Mouse (Mus musculus) spleen, adult 2 months (tissue): Measurements from ENCODE around the gene Kcng4. TPM values are rescaled to one million over a fixed set of nuclear protein-coding genes. Genes with fewer than 3 reads are reported as not detected.

Experiments
- DNase-seq, 2 experiments: peaks; one replicate each; pipeline versions ENCODE4 v3.0.0 to v3.0.0-alpha.2; 2012 to 2021; ENCODE audit warnings: low spot score in 2 of 2, low read depth in 1 of 2
- H3K27ac ChIP-seq: fragments of 200-500 bp; 2 replicates; pipeline ENCODE4 v1.5.1; 2012; ENCODE audit warnings: low read length, inconsistent platforms; ENCODE audit not compliant: insufficient read depth
- H3K27me3 ChIP-seq: fragments of 200-500 bp; 2 replicates; pipeline ENCODE4 v1.6.1; 2012; ENCODE audit warnings: mild to moderate bottlenecking, moderate library complexity, low read length, inconsistent platforms; ENCODE audit not compliant: control insufficient read depth, insufficient read depth
- H3K36me3 ChIP-seq: fragments of 200-500 bp; 2 replicates; pipeline ENCODE4 v1.6.1; 2012; ENCODE audit warnings: mild to moderate bottlenecking, low read length, inconsistent platforms; ENCODE audit not compliant: control insufficient read depth, insufficient read depth
- H3K4me1 ChIP-seq: fragments of 200-500 bp; 2 replicates; pipeline ENCODE4 v1.6.1; 2011; ENCODE audit warnings: inconsistent platforms; ENCODE audit not compliant: control insufficient read depth, insufficient read depth, insufficient read length
- H3K4me3 ChIP-seq: fragments of 200-500 bp; 2 replicates; pipeline ENCODE4 v1.5.1; 2011; ENCODE audit warnings: mild to moderate bottlenecking, inconsistent platforms; ENCODE audit not compliant: insufficient read depth, insufficient read length; ENCODE audit errors: extremely low read depth
- CTCF ChIP-seq: fragments of 200-500 bp; IDR thresholded peaks from 2 replicates; pipeline ENCODE4 v1.5.1; 2011; ENCODE audit warnings: mild to moderate bottlenecking, inconsistent platforms; ENCODE audit not compliant: insufficient read depth, insufficient read length, insufficient replicate concordance; ENCODE audit errors: extremely low read depth
- POLR2A ChIP-seq: fragments of 200-500 bp; IDR thresholded peaks from 2 replicates; pipeline ENCODE4 v1.6.1; 2011; ENCODE audit warnings: low read depth, low read length, inconsistent platforms
- WGBS: fragments of 180-500 bp; shearing (Covaris S2); methylation state at CpG from one replicate; pipeline ENCODE4 v1.1.7; 2018; 5-methylcytosine and 5-hydroxymethylcytosine counted together
- polyA plus RNA-seq: library from polyadenylated mRNA; depleted of rRNA; stranded (reverse); fragments of >200 nt; gene quantifications from 2 replicates; pipeline ENCODE4 v1.2.3, GENCODE M21; 2012

Gene Kcng4
- polyA plus RNA-seq, 1 experiment, result 0.16 TPM

GRCm38 (mm10) chr8:119644429-119644960 is 9.0 kb upstream of the Kcng4 start:
- Histone ChIP-seq H3K36me3 (no peaks in the 10 kb centered on the region), H3K27ac (no peak overlapping the region), H3K4me1 (no peaks in the 10 kb centered on the region), H3K27me3 (no peaks in the 10 kb centered on the region), H3K4me3 (no peak overlapping the region)
- no peak for DNase-seq
- WGBS, result 93% methylated on average over 17 of the region's 17 CpGs
- no peak for TF ChIP-seq POLR2A
- TF ChIP-seq CTCF, result no peak

GRCm38 (mm10) chr8:119642960-119643359 is 7.5 kb upstream of the Kcng4 start:
- 82% methylated on average over 1 of the region's 1 CpGs for WGBS
- TF ChIP-seq CTCF (no peak), POLR2A (no peak)
- DNase-seq, result no peak
- Histone ChIP-seq H3K27ac (no peak overlapping the region), H3K4me3 (no peak overlapping the region), H3K36me3 (no peaks in the 10 kb centered on the region), H3K27me3 (no peaks in the 10 kb centered on the region), H3K4me1 (no peaks in the 10 kb centered on the region)

- no peaks in the 10 kb centered on the region for H3K27me3 ChIP-seq
- no peak for TF ChIP-seq POLR2A
- no peak for TF ChIP-seq CTCF
- H3K4me3 ChIP-seq, result no peak overlapping the region
- no peak for DNase-seq
- 87% methylated on average over 5 of the region's 5 CpGs for WGBS
- no peak overlapping the region for H3K27ac ChIP-seq
- no peaks in the 10 kb centered on the region for H3K4me1 ChIP-seq
- no peaks in the 10 kb centered on the region for H3K36me3 ChIP-seq
Measured at GRCm38 (mm10) chr8:119641058-119641457, 5.6 kb upstream of the Kcng4 start.

- DNase-seq, result no peak
- Histone ChIP-seq H3K4me3 (no peak overlapping the region), H3K27me3 (no peaks in the 10 kb centered on the region), H3K4me1 (no peaks in the 10 kb centered on the region), H3K36me3 (no peaks in the 10 kb centered on the region), H3K27ac (no peak overlapping the region)
- TF ChIP-seq CTCF, result no peak
- TF ChIP-seq POLR2A, result no peak
- WGBS, result 59% methylated on average over 7 of the region's 7 CpGs
Measured at GRCm38 (mm10) chr8:119639798-119640197, 4.3 kb upstream of the Kcng4 start.

- Histone ChIP-seq H3K4me3 (no peak overlapping the region), H3K27ac (no peak overlapping the region), H3K4me1 (no peaks in the 10 kb centered on the region), H3K36me3 (no peaks in the 10 kb centered on the region), H3K27me3 (no peaks in the 10 kb centered on the region)
- WGBS, result 85% methylated on average over 6 of the region's 6 CpGs
- DNase-seq, result no peak
- TF ChIP-seq POLR2A, result no peak
- TF ChIP-seq CTCF, result no peak
Measured at GRCm38 (mm10) chr8:119638261-119638660, 2.8 kb upstream of the Kcng4 start.

GRCm38 (mm10) chr8:119637381-119637780 is 1.9 kb upstream of the Kcng4 start:
- Histone ChIP-seq H3K36me3 (no peaks in the 10 kb centered on the region), H3K27me3 (no peaks in the 10 kb centered on the region; the same call in 1 of the 2 replicates), H3K4me3 (no peak overlapping the region), H3K27ac (no peak overlapping the region), H3K4me1 (no peaks in the 10 kb centered on the region)
- TF ChIP-seq CTCF, result no peak
- TF ChIP-seq POLR2A, result no peak
- no peak for DNase-seq
- WGBS, result 88% methylated on average over 4 of the region's 4 CpGs

GRCm38 (mm10) chr8:119636766-119637165 is 1.3 kb upstream of the Kcng4 start:
- Histone ChIP-seq H3K4me3 (no peak overlapping the region), H3K27me3 (no peaks in the 10 kb centered on the region; the same call in 1 of the 2 replicates), H3K27ac (no peak overlapping the region), H3K36me3 (no peaks in the 10 kb centered on the region), H3K4me1 (no peaks in the 10 kb centered on the region)
- TF ChIP-seq POLR2A (no peak), CTCF (no peak)
- 63% methylated on average over 7 of the region's 7 CpGs for WGBS
- DNase-seq, result no peak
